Mouse (Mus musculus): ENCODE data around the gene Plekho2.

Plekho2 gene

DNA sequence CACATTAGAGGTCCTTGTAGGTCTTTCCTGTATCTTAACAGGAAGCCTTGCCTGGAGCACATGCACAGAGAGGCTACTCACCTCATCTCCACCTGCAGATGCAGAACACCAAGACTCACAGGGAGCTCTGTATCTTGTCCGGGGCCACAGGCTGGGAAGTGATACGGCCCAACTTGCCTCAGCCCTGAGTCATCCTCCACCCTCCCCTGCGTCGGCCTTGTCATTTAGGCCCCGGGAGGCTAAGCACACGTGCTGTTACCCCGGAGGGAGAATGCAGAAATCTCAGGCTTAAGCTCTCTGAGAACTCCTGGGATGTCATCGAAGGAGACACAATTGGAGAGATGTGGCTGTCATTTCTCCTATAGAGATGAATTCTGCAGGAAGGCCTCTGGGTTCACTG, 50.2 kb downstream of the Plekho2 start:
- no peak for DNase-seq (ENCODE audit: low read depth)

DNA sequence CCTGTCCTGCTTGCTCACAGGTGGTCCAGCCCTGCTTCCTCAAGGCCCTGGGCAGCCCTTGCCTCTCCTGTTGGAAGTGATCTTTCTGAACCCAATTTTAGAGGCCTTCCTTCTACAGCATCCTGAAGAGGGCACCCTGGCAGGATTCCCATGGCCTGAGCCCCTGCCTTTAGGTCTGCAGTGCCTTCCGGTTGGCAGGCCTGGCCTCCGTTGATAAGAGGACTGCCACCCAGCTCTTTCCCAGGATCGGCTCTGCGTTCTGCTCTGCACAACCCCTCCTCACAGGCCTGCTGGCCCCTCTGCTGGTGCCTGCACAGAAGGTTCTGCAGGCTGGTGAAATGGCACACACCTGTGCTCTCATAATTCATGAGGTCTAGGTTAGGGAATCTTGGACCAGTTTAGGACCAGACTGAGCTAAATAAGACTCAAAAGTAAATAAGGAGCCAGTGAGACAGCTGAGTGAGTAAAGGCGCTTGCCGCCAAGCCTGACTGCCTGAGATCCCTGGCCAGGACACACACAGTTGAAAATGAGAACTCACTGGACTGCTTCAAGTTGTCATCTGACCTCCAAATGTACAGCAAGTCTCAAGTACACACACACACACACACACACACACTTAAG, 51.3 kb downstream of the Plekho2 start:
- no peak for DNase-seq (ENCODE audit: low read depth)

DNA sequence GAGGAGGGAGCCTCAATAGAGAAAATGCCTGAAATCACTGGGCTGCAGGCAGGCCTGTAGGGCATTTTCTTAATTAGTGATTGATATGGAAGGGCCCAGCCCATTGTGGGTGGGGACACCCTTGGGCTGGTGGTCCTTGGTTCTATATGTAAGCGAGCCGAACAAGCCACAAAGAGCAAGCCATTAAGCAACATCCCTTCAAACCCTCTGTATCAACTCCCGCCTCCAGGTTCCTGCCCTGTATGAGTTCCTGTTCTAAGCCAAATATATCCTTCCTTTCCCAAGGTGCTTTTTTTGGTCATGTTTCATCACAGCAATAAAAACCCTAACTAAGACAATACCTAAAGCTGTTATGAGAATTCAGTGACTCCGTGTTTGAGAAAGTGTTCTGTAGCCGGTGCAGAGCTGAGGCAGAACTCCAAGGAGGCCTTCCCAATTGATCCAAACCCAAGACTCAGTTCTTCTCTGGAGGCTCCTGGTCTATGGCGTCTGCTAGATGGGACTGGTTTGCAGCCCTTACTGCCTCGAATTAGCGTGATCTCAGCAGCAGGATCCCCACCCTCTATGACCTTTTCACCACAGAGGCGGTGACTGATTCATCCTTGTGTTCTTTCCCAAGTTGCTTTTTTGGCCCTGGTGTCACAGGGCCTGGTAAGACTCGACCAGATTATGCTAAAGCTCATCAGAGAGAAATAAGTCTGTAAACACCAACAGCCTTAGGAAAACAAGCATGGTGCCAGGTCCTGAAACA, 54.2 kb downstream of the Plekho2 start:
- DNase-seq (ENCODE audit: low read depth) = no peak

DNA sequence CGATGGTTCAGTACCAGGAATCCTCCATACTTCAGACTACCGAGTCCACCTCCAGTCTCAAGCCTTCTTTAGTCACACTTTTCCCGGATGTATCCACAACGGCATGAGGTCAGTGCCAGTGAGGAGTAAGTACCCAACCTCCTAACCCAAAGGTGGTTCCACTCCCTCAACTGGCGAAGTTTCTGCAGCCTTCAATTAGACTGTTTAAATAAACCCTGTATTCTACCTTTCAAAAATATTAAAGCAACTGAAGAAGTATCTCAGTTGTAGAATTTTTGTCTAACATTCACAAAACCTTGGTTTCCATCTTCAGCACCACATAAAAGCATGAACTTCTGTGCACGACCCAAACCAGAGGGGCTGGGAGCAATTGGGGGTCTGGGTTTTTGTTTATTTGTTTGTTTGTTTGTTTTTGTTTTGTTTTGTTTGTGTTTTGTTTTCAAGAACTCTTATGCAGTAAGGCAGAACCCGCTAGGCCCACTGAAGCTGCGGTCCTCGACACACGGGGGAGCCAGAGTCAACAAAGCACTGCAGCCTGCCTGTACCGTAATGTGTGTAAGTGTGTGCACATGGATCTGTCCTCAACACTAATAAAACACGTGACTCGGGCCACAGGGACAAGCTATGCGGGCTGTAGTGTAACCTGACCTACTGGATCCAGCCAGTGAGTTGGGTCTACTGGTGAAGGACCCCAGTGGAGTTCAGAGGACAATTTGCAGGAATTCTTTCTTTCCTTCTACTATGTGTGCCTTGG, 56.1 kb downstream of the Plekho2 start:
- DNase-seq (ENCODE audit: low read depth) = peak; percentile 59

DNA sequence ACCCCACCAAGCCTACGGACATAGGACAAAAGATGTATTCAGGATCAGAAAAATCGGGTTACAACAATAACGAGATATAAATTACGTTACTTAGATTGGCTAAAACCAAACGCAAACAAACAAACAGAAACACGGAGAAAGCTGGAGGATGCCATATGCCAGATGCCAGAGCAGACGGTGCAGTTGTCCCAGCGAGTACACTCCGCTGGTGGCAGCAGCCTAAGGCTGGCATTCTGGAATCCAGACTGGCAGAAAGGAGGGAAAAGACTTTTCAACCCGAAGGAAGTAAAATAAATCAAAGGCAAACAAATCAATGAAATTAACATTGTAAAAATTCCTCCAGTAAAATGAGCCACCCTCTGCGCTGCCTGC, 59.3 kb downstream of the Plekho2 start:
- DNase-seq (ENCODE audit: low read depth) = no peak

DNA sequence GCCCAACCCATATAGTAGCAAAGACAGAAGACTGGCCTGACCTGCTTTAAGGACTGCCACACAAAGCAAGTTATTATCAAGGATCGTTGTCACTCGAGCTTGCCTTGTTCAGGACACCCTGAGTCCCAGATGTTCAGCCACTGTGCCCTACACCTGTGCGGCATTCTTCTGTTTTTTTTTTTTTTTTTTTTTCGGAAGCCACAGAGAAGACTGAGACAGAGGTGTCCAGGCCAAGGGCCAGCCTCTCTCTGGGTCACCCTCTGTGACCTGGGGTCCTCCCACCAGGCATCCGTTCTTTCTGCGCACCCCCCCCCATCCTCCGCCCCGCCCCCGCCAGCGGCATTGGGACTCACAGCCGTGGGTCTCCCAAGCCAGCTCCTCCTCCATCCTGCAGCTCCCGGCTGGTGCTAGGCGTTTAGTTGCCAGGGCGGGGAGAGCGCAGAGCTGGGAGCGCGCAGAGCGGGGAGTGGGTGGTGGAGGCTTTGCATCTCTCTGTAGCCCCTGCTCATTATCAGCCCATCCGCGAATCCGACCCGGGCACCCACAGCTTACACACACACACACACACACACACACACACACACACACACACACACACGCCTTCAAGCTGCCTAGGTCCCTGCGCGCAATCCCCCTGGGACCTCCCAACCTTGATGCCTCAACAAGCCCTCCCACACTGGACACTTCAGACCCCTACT, 59.9 kb downstream of the Plekho2 start, which contains the start of gene Ankdd1a:
Gene Ankdd1a (minus strand): TSS at position 387 of the 698 bp plus-strand sequence.
- DNase-seq (ENCODE audit: low read depth) = no peak

DNA sequence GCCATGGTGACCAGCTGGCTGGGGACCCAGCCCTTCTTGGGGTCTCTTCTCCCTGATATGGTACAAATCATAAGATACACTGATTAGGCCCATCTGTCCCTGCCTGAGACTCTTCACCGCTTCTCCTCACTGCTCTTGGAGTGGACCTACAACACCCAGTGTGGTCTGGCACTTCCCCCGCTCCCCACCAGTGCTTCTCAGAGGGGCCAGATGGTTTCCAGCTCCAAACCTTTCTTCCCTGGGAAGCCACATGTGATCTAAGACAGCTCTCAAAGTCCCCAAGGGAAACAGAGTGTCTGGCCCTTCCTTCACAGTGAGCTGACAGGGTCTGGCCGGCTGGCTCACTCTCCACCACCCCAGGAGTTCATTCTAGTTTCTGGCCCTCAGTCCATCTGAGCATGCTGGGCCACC, 65.0 kb downstream of the Plekho2 start:
- no peak for DNase-seq (ENCODE audit: low read depth)

DNA sequence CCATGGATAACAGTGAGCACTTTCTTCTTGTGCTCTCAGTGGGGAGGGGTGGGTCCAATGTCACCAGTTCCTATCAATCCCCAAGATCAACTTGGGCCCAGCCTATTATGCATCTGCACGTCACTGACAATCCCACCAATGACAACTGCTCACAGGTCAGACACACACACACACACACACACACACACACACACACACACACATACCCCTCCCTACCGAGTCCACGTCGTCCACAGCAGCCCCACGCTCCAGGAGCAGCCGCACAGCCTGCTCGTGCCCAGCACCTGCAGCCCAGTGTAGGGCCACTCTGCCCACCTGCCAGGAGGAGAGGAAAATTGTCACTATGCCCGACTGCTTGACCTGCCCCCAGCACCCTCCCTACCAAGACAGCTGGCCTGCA, 65.4 kb downstream of the Plekho2 start:
- DNase-seq (ENCODE audit: low read depth) = no peak

DNA sequence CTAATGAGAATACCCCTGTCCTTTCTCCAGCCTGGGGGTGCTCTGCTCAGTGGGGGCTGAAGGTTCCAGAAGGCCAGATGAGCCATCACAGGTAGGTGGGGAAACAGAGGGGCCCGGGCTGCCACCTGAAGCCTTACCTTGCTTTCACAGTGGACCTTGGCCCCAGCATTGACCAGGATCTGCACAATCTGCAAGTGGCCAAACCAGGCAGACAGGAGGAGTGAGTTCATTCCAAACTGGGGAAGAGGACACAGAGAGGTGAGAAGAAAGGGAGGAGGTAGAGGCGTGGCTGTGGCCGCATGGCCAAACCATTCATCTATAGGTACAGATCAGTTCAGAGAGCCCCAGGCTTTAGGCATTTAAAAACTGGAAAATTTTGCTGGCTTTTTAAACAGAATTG, 67.3 kb downstream of the Plekho2 start:
- no peak for DNase-seq (ENCODE audit: low read depth)

DNA sequence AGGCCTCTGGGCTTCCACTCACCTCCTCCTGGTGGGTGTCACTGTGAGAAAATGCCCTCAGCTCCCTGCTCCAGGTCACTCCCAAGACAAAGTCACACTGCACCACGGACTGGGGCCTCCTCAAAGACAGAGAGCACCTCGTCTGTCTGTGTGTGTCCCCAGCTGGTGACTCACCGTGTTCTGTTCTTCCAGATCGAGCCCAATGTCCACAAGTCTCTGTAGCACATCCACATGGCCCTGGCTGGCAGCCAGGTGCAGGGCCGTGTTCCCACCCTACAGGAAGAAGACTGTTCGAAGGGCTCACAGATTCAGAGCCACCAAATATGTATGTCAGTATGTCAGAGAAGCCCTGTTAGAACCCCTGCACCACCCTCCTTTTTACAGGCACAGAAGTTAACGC, 71.4 kb downstream of the Plekho2 start:
- no peak for DNase-seq (ENCODE audit: low read depth)

DNA sequence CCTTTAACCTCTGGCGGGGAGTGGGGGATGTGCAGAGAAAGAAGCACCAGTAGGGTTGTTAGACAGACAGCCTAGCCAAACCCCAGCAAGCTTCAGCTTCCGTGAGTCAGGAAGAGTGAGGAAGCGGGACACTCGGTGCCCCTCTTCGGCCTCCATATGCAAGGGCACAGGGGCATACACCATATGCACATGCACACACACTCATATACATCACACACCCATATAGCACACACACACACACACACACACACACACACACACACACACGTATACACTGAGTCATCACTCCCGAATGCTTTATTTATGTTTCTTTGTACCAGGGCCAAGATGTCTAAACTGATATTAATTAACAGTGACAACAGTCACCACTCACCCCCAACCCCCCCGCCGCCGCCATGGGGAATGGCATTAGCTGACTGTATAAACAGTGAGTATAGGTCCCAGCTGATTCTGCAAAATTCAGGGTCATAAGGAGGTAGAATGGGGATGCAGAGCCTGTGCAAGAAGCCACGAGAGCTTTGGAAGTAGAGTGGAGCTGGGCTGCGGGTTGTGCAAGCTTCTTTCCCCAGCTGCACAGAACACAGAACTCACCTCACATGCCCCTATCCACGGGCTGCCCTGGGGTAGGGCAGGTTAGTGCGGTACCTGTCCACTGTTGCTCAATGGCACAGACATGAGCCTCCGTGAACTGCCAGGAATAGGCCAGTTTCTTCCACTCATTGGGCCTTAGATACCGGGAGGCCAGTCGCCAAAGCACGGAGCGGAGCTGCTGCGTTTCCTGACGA, 76.9 kb downstream of the Plekho2 start:
- no peak for DNase-seq (ENCODE audit: low read depth)
